Mouse (Mus musculus) thymus, postnatal 0 days (tissue): ENCODE results near the gene Sqstm1. TPM values are rescaled to one million over a fixed set of nuclear protein-coding genes. Genes with fewer than 3 reads are reported as not detected.
A peak's percentile ranks its signal among the peaks of the same experiment; 100 is the strongest.

Experiments used
- DNase-seq: peaks from one replicate; pipeline ENCODE4 v3.0.0-alpha.2; 2015; ENCODE audit warnings: low spot score
- polyA plus RNA-seq: library from polyadenylated mRNA; unstranded; fragments of >200 nt; fragmentation: Nextera tagmentation; extraction: Ambion mirVana; gene quantifications from 2 replicates; pipeline ENCODE4 v1.2.1, GENCODE M21; 2015

Gene Sqstm1
- polyA plus RNA-seq, 1 experiment from 2014 or later, result 233 TPM

DNA sequence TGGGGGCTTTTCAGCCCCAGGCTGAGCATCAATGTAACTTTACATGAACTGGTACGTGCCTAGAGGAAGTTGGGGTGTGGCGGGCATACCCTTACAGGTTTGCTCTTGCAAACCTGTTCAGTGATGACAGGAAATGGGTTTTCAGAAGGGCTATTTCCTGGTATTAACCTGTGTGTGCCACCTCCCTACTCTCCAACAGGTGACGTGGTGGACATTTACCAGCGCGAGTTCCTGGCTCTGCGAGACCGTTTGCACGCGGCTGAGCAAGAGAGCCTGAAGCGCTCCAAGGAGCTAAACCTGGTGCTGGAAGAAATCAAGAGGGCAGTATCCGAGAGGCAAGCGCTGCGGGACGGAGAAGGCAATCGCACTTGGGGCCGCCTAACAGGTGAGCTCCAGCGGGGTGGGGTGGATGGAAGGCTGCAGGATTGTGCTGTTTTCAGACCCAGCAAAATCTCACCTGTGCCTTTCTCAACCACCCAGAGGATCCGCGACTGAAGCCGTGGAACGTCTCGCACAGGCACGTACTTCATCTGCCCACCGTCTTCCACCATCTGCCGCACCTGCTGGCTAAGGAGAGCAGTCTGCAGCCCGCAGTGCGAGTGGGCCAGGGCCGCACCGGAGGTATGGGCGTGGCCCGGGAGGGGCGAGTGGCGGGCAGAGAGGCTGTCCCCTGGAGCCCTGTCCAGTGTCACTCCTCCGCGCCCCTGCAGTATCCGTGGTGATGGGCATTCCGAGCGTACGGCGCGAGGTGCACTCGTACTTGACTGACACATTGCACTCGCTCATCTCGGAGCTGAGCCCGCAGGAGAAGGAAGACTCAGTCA, 20.1 kb upstream of the Sqstm1 start:
- DNase-seq, result no peak

DNA sequence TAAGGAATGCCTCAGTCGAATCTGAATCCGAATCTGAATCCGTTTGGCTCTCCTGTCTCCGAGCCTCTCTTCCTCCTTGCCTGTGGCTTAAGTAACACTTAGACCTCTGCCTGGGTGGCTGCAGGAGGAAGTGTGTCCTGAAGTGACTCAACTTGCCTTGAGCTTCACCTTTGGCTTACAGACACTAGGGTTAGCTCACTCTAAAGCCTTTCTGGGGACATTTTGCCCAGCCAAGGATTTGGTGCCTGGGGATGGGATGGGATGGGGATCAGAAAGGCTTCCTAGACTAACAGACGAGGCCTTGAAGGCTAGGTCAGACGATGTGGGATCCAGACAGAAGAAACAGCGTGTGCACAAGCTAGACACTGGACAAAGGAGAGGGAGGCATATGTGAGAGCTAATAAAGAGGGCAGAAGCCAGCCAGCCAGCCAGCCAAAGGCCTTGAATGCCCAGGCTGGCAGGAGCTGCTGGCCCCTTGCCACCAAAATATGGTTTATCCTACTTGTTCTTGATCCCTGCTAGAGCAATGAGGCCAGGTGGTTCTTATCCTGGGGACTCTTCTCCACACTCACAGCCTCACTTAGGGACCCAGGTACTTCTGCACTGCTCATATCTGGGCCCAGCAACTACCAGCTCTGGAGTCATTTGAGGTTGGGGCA, 18.8 kb upstream of the Sqstm1 start:
- DNase-seq, result no peak

DNA sequence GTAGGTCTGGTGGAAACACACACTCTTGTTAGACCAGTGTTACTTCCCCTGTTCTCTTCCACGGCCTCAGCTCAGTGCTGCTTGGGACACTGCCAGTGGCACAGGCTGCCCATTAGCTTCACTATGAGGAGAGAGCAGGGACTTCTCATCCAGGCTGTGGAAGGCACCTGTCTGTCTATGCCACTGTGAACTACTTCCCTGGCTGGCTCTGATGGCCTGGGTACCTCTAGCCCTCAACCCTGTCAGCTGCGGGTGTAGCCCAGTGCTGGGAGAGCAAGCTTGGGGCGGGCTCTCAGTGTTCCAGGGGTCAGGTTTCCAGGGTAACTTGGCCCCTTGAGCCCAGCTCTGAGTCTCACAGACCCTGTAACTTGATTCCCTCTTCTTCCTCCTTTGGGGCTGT, 18.1 kb upstream of the Sqstm1 start:
- DNase-seq, result no peak

DNA sequence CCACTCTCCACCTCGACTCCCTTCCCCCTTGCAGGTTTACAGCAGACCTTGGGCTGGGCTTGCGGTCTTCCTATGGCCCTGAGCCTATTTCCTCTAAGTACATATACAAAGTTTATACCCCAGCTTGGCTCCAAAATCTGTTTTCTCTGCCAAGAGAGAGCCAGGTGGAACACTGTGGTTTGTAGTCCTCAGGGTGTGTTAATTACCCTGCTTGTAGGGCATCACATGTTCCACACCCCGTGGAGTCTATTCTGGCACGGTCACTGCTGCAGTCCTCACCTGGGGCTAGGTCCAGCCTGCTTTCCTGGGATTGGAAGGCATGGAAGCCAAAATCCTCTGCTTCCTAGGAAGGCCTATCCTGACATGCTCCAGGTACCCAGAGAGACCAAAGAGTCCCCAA, 17.1 kb upstream of the Sqstm1 start:
- no peak for DNase-seq

DNA sequence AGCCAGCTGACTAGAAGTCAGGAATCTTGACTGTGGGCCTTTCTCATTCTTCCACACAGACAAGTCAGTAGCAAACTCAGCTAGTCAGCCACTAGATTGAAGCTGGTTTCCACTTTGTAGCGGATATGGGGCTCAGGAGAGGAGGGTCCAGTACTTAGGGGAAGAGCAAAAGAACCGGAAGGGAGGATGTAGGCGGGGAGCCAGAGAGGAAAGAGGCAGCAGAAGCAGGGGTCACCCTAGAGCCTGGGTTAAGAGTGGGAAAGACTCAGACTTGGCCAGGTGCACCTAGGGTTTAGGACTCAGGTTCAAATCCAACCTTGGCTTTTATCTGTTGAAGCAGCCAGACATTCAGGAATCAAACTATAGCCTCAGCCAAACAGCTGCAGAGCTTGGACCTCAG, 16.6 kb upstream of the Sqstm1 start:
- DNase-seq, result no peak

DNA sequence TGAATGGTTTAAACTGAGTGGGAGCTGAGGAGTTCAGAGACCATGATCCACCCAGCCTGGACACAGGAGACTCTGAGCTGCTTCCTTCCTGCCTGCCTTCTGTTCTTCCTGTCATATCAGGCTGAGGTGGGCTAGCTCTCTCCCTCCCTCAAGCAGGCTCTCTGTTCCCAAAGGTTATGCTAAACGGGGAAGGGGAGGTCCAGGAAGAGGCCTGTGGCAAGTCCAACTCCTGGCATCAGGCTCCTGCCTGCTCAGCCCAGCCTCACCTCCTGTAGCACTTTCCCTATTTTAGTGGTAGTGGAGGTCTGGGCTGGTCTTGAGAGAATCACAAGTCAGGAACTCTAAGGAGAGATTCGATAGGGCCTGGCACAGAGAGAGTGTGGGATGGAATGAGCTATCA, 15.8 kb upstream of the Sqstm1 start:
- no peak for DNase-seq

DNA sequence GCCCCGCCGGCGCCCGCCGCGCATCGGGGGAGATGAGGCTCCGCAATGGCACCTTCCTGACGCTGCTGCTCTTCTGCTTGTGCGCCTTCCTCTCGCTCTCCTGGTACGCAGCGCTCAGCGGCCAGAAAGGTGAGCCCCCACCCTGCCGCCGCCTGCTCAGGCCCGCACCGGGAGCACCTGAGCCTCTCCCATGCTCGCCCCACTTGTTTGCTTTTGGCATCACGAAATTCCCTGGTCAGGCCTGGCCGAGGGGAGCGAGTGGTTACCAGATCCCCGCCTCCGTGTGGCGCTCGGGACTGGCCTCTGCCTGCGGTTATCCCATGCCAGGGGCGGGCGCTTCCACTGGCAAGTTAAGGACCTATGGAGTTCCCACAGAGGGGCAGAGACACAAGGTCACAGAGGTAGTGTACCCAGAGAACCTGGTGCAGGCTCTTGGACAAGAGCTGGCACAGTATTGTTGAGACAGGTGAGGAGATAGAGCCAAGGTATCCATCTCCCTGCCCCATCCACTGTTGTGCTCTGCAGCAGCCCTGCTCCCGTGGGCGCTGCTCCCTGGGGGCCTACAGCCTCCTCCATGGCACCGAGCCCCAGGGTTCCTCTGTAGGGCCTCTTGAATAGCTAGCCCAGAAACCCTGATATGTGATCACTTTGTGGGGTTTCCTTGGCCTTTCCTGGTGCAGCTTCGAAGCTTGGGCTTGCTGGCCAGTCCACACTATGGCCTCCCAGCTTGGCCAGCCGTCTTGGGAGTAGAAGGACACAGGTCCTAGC, 15.2 kb upstream of the Sqstm1 start:
- peak; percentile 37 for DNase-seq

DNA sequence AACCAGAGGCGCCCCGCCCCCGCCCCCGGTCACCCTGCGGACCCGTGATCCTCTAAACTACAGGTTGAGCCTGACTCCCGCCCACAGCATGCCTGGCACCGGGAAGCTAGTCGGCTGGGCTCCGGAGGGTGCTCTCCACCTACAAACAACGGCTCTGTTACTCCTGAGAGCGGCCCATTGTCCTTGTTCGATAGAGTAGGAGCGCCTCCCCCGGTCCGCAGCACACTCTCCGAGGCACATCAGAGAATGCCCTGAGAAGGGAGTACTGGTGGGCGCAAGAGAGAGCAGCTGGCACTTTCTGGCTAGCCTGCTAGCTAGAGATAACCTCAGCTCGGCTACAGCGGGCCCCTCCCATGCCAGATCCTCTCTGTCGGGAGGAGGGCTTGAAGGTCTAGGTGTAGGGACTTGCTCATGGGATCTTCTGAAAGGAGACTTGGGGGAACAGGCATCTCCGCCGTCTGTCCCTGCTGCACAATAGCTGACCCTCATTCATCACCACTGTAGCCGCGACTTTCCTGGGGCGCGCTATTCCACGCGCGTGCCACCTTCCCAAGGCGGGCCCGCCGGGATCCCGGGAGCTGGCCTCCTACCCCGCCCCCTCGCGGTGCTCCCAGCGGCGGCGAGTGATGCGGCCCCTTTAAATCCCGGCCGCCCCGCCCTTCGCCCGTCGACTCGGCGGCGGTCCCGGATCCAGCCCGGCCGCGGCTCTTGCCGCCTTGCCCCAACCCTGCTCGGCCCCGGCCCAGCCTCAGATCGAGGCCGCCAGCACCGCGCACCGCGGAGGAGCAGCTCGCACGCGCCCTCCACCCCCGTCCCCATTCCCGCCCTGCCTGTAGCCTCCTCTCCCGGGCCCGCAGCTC, 14.3 kb upstream of the Sqstm1 start:
- DNase-seq, result peak; percentile 53

DNA sequence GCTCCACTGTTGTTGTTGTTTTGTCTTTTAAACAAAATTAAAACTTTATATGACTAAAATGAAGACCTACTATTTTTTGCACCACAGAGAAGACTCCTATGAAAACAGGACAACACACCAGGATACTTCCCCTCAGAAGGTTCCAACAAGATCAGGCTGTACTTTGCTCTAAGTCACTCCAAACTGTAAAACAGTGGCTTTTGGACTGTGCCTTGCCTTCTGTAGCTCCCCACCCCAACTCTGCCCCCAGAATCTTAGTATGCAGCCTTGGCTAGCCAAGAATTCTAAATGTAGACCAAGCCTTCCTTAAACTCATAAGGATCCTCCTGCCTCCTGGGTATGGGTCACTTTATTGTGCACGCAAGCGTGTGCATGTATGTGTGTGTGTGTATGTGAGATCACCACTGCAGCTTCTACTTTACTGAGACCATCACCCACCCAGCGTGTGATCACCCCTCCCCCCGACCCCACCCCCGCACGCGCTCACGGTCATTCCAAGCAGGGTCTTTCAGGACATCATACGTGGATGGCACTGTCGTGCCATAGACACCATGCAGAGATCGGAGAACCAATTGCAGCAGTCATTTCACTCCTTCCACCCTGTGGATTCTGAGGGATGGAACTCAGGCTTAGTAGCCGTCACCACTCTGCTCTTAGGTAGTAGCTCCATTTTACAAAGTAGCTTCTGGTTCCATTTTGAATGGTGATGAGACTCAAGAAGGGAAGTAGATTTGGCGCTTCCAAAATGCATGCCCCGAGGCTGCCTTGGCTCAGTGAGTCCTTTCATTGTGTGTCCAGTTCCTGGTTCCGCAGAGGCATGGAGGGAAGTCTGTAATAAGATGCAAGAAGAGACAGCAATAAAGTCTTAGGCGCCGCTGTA, 13.4 kb upstream of the Sqstm1 start:
- peak; percentile 30 for DNase-seq

DNA sequence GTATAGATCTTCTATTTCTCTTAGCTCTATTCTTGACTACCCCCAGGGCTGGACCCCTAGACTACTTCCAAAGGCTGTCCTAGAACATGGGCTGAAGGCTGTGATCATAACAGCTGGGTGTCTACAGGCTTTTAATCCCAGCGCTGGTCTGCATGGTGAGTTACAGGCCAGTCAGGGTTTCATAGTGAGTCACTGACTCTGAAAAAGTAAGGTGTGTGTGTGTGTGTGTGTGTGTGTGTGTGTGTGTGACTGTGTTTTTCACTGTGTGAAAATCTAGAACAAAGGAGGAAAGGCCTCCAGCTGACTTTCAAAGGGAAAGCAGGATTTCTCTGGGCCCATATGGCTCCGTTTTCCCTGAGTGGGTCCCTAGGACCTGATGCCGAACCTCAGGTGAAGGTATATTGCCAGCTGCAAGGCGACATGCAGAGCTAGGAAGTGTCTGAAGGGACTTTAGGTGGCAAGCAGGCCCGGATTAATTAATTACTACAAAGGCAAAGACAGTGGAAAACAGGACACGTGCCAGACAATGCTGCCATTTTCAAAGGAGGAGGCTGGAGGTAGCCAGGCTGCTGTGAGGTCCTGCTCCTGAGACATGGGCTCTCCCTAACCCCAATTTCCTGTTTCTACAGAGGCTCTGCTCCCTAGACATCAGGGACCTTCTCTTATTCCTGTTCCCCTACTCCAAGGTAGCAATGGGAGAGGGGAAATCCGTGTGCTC, 12.1 kb upstream of the Sqstm1 start:
- no peak for DNase-seq

DNA sequence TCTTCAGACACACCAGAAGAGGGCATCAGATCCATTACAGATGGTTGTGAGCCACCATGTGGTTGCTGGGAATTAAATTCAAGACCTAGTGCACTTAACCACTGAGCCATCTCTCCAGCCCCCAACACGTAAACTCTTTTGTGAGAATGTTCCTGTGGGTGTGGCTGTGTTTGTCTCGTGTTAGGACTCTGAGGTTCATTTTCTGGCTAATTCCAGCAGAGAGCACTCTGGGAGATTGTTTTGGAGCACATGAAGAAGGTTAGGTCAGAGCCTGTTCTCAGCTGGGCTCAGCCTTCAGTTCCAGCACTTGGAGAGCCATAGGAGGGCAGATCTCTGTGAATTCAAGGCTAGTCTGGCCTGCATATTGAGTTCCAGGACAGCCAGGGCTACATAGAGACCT, 9.2 kb upstream of the Sqstm1 start:
- DNase-seq, result no peak

DNA sequence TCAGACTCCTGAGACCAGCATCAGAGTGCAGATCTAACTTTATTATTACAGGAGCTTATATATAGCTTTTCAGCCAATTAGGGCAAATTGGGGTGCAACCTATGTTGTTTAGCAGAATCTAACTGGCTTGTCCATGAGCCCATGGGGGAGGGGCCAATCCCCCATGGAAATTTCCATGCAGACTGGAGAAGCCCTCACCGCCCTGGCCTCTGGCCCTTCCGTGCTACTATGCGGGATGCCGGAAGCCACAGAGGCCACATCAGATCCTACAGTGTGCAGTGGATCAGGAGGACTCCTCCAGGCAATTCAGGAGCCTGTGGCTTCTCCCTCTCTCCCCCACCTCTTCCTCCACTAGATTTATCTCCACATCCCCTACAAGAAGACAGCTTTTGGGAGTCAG, 7.2 kb upstream of the Sqstm1 start:
- DNase-seq, result no peak

DNA sequence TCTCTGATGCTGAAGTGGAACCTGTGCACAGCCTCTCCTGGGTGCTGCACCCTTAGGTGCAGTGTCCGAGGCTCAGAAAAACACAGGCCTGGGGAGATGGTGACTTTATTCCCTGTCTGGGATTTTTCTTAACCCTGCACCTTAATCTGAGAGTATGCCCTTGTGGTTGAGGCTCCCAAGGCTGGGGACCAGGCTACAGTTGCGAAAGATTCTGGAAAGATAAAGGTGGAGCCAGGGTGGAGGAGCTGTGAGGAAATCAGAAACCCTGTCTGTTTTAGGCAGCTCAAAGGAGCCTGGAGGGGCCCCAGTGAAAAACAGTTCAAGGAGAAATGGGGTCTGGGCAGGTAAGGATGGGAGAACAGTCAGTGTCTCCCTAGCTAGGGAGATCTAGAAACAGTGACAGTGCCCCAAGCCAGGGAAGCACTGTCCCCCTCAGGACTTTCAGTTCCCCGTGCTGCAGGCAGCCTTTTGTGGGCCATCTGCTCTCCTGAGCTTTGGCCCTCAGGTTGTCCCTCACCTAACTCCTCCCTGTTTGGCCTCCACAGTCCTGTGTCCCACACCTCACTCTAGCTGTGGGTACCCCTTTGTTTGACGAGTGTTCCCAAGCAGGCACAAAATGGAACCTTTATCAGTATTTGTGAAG, 6.2 kb upstream of the Sqstm1 start:
- no peak for DNase-seq

DNA sequence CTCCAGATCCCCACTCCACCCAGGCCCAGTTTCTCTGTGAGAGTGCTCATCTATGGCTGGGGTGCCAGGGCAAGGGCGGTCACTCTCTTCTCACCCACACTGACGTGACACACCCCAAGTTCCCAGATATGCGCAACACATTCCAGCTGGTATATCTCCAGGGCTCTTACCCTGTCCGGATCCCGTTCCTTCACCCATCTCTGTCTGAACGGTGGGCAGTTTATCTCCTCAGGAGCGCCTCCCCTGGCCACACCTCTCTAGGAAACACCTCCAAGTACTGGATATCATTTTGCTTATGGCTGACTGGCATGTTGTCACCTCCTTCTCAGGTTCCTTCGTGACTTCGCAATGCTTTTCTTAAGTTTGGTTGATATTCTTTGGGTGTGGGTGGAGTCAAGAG, 5.0 kb upstream of the Sqstm1 start:
- DNase-seq, result no peak

DNA sequence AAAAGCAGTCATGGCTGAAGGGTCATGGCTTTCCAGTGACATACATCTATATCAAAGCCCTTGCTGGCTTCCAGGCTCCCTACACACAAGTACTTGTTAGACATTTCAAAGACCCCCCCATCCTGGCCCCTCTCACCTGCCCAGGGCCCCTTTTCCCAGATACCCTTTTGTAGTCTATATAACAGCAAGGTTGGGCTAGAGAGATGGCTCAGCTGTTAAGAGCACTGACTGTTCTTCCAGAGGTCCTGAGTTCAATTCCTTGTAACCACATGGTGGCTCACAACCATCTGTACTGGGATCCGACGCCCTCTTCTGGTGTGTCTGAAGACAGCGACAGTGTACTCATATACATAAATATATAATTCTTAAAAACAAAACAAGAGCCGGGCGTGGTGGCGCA, 4.0 kb upstream of the Sqstm1 start:
- DNase-seq, result no peak

DNA sequence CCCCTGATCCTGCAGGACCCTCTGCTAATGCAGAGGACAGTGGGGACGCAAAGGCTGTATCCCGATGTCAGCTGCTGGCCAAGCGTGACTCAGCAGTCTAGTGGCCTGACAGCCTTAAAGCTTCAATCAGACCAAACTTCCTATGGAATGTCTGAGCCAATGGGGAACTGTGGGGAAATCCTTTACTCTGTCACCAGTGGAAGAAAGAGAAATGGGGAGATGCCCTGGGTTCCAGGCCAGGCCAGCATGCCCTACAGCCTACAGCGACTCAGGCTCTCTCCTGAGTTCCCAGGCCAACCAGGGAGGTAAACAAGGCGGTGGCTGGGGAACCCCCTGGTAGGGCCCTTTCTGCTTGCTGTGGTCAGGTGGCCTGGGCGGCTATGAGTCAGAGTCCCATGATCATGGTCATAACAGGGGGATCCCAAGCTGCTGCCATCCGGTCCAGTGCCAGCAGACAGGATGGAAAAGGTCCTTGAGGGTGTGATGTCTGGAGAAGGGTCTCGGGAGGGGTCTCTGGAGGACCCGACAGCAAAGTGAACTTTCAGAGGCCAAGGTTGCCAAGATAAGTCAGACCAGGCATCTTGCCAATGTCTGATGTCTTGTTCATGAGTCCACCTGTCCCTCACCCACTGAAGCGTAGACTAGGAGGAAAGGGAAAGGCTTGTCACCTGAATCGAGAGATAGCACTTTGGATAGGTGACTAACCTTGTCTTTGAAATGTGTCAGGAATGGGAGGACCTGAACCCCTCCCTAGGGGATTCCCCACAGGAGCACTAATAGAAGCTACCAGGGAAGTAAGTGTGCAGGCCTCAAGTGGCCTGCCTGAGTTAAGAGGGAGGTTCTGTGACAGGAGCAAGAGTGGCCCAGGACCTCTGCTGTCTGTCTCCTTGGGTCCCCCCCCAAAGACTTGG, 2.5 kb upstream of the Sqstm1 start:
- no peak for DNase-seq

DNA sequence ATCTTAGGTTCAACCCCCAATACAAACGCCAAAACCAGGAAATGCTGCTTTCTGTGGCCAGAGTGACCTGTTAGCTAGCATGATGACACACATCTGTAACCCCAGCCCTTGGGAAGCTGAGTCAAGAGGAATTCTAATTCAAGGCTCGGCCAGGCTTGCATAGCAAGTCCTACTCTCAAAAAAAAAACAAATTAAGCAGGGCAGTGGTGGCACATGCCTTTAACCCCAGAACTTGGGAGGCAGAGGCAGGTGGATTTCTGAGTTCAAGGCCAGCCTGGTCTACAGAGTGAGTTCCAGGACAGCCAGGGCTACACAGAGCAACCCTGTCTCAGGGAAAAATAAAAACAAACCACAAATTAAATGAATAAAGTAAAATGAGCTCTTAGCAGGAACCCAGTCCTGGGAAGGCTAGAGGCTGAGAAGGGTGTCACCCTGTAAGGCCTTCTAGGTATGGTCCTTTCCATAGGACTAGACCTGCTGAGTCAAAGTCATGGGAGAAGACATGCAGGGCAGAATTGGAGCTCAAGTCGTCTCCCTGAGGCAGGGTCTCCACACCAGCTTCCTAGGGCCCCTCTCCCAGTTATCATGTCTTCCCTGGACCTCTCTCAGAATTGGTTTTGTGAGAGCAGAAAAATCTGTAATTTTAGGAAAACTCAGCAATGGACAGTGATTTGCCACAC, 1.6 kb upstream of the Sqstm1 start:
- DNase-seq, result no peak
